Mouse (Mus musculus) G1E (cell line): ENCODE data around the gene Plcl2.

Source experiments
- CTCF ChIP-seq: IDR thresholded peaks from 2 replicates; pipeline ENCODE4 v1.5.1; 2012; ENCODE audit warnings: low read depth, low read length, inconsistent platforms, mixed read lengths
- GATA1 ChIP-seq: IDR thresholded peaks from 2 replicates; pipeline ENCODE4 v1.6.1; 2012; ENCODE audit warnings: borderline replicate concordance, low read length, inconsistent platforms, mixed read lengths
- POLR2AphosphoS5 ChIP-seq: IDR thresholded peaks from 2 replicates; pipeline ENCODE4 v1.6.1; 2012; ENCODE audit warnings: low read depth, low read length, inconsistent platforms; ENCODE audit not compliant: insufficient replicate concordance

DNA sequence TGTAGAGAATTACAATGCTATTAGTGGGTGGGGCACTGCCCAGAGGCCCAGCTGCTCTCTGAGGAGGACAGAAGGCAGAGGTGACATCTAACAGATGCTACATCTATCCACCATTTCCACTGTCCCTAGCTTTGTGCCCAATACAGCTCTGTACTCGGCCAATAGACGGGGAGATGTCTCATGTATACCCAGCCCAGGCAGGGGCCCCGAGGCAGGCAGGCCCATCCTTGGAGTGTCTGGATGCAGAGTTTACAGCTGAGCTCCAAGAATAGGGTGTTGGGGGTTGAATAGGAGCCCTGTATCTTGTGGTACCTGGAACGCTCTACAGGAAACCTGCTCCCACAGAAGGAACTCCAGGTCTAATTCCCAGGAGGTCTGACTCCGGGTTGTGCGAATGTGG is 225.6 kb downstream of the Plcl2 start:
- TF ChIP-seq CTCF = no peak
- TF ChIP-seq POLR2AphosphoS5 = no peak
- no peak for TF ChIP-seq GATA1
